Mouse (Mus musculus): ENCODE measurements at regions not wholly inside any gene's neighbourhood (a gene's known extent, or its start where the extent isn't known, plus 50 kb on each side); places are given as distances from the start of the nearest gene placed in this dataset.

GRCm38 (mm10) chr9:73336039-73336438, 222.8 kb downstream of the Rsl24d1 start:
- TF ChIP-seq CTCF (IDR thresholded peaks at IDR 0.05; ENCODE audit: low read depth, low read length), result no peak
- no peak for TF ChIP-seq POLR2A (IDR thresholded peaks at IDR 0.05; ENCODE audit: insufficient read depth, low read length)
- TF ChIP-seq EP300 (IDR thresholded peaks at IDR 0.05; ENCODE audit: insufficient read depth, low read depth, low read length), result no peak

Data from ES-Bruce4 (cell line).